Mouse (Mus musculus): ENCODE measurements around the gene Asb9. TPM values are rescaled to one million over a fixed set of nuclear protein-coding genes. Genes with fewer than 3 reads are reported as not detected.

The Asb9 gene
- polyA plus RNA-seq, 1 experiment from 2014 or later, result not detected

Other genes starting within 250 kb of the Asb9 start
- gene Bmx, start 248.1 kb upstream of the Asb9 start, polyA plus RNA-seq (2015; fragmentation: Nextera tagmentation; extraction: Ambion mirVana), result 5.8 and 5.9 TPM in 2 replicates
- 8.1 and 10.0 TPM in 2 replicates for gene Pir, start 237.0 kb upstream of the Asb9 start, polyA plus RNA-seq (2015; fragmentation: Nextera tagmentation; extraction: Ambion mirVana)
- gene Vegfd, start 132.9 kb upstream of the Asb9 start, polyA plus RNA-seq (2015; fragmentation: Nextera tagmentation; extraction: Ambion mirVana), result 3.3 and 4.7 TPM in 2 replicates
- 6.5 and 9.3 TPM in 2 replicates for gene Piga, start 86.5 kb upstream of the Asb9 start, polyA plus RNA-seq (2015; fragmentation: Nextera tagmentation; extraction: Ambion mirVana)
- 19.7 TPM in 2 replicates for gene Asb11, start 69.3 kb upstream of the Asb9 start, polyA plus RNA-seq (2015; fragmentation: Nextera tagmentation; extraction: Ambion mirVana)